Mouse (Mus musculus): Measurements from ENCODE around the gene Kidins220. TPM values are rescaled to one million over a fixed set of nuclear protein-coding genes. Genes with fewer than 3 reads are reported as not detected.

Kidins220 gene
- total RNA-seq (2021) = 83.9 and 87.5 TPM in 2 replicates
- long read RNA-seq, experiment 1, partial matches to known transcripts = 16 of 19 reads
- long read RNA-seq, experiment 1, other reads (novel, unspliced or antisense) = 3 of 19 reads
- long read RNA-seq, experiment 2, partial matches to known transcripts = 5 of 31 reads
- long read RNA-seq, experiment 2, other reads (novel, unspliced or antisense) = 26 of 31 reads

DNA sequence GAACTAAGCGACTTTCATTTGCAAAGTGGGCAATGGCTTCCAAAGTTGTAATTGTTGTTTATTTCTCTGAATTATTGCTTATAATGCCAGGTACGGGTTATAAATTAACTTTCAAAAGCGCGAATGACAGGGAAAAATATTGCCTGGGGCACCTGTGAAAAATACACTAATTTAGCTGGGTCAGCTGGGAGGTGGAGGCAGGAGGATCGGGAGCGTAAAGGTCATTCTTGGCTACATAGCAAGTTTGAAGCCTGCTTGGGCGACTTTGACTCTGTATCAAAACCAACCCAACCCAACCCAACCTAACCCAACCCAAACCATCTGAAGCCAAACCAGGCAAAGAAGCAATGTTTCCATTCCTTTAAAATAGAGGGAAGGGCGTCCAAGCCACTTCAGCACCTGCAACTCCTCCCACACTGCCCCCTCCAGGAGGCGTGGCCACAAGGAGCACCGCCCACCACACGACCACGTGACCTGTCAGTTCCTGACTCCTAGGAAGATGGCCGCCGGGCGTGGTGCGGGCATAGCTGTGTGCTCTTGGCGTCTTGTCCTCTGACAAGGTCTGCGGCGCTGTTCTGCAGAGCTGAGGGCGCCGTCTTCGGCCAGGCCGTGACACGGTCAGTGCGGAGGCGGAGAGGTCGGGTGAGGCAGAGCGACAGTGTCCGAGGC, at the start of gene Kidins220:
Kidins220 (plus strand) TSS at position 480 of the 669 bp plus-strand sequence.
- DNase-seq = peak; percentile 98

DNA sequence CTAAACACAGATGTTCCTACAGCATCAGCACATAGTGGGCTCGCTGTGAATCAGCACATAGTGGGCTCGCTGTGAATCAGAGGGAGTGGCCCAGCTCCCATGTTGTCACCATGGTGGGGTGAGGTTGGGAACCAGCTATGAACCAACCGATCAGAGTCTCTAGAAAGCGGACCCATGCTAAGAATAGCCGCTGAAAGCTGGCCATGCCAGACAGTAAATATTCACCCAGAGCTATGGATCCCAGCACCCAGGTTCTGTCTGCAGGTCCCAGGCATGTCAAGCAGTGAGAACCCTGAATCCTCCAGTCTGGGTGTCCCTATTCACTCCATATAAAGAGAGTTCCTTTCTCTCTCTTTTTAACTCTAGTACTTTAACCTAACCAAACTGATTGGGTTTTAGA, 49.4 kb upstream of the Kidins220 start:
- no peak for DNase-seq

DNA sequence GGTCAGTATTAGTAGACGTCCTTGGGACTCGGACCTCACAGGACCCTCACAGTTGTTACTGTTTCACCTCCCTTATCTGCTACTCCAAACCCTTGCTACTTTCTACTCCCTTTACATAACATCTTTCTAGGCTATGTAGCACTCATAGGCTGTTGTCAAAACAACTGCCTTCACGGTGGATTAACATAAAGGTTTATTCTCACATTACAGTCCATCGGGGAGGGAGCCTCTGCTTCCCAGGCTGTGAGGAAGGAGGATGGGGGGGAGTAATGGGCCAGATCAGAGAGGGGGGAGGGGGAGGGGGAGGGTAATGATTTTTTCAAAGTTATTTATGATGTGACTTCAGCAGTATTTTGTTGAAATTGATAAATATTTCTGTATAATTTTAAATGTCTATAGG, 49.0 kb upstream of the Kidins220 start:
- DNase-seq = no peak

DNA sequence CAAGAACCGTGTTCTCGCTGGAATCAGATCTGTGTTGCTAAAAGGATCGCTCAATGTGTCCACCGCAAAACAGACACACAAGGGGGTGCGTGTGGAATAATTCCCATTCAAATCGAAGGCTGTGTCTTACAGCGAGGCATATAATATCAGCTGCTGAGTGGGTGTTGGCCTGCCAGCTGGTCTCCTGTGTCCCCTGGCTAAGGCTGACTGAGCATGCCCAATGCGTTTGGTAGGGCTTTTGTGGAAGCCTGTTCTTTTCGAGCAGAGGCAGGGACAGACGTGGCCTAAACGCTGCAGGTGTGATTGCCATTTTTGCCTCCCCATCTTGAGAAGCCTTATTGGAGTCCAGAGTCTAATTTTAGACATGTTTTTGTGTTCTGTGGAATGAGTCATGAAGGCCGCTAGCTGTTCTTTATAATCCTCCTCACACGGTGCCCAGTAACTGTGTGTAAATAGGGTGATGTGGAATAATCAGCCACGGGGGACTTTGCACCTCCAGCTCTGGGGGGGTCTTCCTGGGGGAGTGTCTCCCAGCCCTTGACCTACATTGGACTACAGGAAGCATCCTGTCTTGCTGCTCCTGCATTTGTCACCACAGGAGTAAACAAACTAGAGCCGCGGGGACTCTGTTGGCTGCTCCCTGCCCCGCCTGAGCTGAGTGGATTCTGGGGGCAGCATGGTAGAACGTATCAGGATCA, 46.5 kb upstream of the Kidins220 start:
- DNase-seq = no peak

DNA sequence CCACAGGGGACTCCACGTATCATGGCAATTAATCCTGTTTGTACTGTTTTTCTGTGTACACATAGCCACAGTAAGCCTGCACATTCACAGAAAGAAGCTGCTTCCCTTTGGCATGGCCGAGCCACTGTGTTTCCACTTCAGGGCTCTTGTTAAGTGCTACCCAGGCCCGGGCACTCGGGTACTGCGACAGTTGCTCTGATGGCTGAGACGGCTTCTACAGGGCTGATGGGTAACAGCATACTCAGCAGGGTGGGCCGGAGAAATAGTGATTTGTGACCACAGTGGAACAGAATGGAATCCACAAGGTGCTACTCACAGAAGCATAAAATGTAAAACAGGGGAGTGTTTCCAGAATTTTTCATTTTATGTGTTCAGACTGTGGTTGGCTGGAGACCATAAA, 45.7 kb upstream of the Kidins220 start:
- DNase-seq = no peak

DNA sequence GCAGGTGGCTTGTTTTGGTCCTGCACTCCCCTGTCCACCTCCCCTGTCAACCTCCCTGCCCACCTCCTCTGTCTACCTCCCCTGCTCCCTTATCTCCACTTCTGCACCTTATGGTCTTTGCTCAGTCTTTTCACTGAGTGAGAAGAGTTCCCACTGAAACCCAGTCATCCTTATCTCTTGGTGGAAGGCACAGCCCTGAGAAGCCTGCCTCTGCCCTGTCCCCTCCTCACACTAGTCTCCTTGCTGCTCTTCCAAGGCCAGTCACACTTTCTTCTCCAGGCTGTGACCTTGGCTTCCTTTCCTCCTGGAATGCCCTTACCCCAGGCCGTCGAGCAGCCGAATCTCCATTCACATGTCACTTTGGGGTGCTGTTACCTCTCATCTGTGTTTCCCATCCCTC, 44.0 kb upstream of the Kidins220 start:
- DNase-seq = peak; percentile 25

DNA sequence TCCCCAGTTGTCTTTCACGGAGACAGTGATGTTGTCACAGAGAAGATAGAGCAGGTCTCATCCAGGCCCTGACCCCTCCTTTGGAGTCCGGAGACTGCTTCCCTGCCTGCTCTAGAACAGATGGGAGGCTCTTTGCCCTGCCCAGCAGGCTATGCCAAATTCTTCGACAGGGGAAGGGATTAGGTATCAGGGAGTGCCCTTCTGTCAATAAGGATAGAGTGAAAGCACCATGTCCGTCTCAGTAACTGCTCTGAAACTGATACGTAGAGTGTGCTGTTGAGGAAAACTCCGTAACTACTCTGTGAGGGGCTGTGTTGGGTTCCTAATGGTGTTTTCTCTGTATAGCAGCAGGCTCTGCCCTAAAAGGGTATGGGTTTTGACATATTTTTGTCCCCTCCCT, 42.6 kb upstream of the Kidins220 start:
- DNase-seq = no peak

DNA sequence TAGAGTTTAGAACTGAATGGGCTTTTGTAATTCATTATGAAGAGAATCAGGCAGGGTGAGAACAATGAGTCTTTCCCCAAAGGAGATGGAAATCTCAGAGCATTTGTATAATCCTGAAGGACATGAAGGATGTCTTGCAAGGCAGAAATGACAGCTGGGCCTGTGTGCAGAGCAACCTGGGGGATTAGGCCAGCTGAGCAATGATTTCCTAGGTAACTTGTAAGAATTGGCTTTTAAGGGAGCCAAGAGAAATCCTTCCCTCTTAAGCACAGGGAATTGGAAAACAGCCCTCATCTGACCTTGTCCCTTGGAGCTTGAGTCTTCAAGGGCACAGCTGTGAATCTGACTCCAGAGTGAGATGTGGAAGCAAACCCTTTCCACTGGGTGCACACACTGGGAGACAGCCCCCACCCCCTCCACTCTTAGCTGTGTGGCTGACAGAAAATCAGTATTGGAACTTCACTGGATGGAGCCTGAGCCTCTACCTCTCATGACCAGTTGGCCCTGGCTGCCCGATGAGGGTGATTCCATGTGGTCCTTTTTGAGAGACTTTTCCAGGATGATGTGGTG, 41.4 kb upstream of the Kidins220 start:
- peak; percentile 21 for DNase-seq

DNA sequence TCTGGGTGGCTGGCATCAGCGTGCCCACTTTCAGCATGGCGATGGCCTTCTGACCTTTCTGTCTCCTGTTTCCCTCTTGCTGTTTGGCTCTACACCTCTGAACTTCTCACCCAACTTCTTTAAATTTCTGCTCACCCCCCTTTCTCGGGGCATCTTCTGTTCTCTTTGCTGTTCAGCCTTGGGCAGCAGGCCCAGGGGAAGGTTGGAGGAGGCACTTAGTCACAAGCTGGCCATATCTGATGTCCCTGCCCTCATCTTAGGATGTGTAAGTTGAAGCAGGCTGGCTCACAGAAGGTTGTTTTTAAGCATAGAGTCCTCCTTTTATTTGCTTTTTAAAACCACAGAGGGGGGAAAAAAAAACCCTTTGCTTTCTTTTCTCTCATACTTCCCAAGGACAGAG, 40.7 kb upstream of the Kidins220 start:
- DNase-seq = peak; percentile 72

DNA sequence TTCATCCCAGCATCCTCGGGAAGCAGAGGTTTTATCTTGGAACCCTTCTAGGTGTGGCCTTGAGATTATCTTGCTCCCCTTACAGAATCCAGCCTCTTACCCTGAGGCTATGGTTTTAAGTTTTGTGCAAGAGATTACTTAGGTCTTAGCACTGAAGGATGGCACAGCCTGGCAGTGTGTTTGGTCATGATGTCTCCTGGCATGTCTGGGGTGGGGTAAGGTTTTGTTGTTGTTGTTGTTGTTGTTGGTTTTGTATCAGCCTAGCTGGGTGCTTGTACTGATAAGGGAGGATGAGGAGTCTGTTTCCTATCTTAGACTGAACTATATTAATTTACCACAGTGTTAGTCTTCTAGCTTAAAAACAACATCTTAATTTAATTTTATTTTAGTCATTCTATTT, 38.4 kb upstream of the Kidins220 start:
- no peak for DNase-seq

DNA sequence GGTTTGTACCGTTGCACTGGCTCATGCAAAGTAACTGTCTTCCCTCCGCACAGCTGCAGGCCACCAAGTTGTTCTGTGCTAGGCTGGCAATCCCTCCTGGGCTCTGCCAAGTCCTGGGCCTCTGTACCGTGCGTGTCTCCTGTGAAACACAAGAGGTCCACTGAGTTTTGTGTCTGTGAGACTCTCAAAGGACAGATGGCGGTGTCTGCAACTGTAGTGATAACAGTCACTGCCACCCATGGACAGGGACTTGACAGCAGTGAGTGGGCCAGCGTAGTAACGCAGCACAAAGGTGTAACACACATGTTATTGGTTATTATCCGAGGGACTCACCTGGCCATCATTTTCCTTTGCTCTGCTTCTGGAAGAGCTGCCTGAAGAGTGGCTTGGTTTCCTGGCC, 35.4 kb upstream of the Kidins220 start:
- DNase-seq = no peak

DNA sequence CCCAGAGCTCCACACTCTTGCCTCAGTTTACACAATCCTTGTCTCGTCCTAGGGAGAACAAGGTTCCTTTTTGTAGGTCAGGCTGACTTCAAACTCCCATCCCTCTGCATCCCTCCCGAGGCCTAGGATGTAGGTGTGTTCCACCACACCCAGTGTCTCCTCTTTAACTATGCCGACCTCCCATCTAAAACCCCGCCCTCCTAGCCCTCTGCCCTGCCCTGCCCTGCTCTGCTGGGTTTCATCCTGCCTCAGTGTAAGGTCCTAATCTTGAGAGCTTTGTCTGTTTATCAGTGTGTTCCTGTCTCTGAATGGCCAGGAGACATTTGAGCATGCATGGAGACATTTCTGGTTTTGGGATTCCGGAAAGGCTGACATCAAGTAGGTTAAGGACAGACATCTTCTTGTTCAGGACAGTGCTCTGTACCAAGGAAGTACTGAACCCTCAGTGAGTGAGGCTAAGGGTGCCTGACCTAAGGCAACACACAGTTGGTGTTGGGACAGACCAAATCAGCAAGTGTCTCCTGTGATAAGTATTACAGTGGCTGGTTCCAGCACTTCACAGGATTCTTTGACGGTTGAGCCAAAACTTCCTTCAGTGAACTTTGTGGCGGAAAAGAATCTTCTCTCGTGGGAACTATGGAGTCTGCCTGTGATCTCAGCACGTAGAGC, 32.0 kb upstream of the Kidins220 start:
- DNase-seq = no peak

DNA sequence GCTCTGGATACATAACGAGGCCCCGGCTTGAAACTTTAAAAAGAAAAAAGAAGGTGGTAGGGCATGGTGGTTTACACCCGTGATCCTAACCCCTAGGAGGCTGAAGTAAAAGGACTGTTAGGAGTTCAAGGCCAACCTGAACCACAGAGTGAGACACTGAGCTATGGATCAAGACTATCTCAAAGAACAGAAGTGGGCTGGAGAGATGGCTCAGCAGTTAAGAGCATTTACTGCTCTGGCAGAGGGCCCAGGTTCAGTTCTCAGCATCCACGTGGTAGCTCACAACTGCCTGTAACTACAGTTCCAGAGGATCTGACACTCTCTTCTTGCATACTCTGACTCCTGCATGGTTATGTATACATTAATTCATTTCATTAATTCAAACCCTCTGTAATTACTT, 31.3 kb upstream of the Kidins220 start:
- no peak for DNase-seq

DNA sequence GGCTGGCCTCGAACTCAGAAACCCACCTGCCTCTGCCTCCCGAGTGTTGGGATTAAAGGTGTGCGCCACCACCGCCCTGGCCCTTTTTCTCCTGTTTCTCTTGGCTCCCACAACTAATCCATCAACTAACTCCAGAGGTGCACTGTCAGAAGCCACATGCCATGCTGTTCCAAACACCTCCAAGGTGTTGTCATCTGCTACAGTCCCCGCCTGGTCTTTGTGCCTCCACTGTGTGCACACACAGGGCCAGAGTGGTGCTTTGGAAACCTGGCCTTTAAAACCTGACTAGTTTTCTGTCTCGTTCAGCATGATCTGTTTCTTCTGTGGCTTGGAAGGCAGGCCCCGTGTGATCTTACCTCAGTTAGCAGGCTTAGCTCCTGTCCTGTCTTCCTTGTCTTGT, 30.1 kb upstream of the Kidins220 start:
- DNase-seq = no peak

DNA sequence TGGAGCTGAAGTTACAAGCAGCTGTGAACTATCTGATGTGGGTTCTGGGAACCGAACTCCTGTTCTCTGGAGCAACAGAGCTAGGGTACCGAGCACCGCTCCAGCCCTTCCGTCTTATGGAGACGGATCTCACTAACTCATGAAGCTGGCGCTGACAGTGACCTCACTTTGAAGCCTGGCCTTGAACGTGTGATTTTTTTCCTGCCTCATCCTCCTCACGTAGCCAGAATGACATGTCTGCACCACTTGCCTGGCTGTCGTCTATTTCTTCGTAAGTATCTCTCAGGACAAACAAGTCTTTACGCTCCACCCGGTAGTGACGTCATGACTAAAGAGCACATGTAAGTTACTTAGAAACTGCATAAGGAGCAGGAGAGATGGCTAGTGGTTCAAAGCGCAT, 27.7 kb upstream of the Kidins220 start:
- DNase-seq = peak; percentile 28

DNA sequence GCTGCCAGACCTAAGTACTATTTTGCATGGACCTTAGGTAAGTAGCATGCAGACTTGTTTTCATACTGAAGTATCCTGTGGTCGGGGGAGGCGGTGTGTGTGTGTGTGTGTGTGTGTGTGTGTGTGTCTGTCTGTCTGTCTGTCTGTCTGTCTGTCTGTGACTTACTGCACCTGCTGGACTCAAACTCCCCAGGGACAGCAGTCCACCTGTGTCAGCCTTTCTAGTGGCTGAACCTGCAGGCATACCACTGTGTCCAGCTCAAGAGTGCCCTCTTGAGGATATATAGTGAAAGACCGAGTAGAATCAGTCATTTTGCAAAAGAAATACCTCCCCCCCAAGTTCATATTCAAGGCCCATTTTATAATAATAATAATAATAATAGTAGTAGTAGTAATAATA, 26.4 kb upstream of the Kidins220 start:
- DNase-seq = peak; percentile 58

DNA sequence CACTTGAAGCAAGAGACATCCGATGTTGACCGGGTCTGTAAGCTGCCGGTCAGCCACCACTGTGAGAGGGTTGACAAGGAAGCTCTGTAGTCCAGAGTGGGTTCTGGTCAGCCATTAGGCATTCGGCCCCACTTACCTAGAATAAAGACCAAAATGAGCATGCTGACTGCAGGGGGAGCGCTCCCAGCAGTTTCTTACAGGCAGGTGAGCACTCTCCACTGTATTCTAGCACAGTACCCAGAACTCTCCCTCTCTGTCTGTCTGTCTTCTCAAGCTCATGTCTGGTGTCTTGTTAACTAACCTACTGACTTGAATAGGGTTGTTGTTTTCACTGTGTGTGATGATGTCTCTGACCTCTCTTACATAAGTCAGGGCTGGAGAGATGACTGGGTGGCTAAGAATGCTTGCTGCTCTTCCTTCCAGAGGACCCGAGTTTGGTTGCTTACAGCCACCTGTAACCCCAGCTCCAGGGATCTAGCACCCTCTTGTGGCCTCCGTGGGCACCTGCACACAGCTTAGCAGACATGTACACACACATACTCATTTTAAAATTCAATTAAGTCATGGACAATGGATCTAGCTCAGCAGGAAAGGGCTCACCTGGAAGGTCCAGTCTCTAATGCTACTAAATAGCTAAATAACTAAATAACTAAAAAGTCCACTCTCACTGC, 24.2 kb upstream of the Kidins220 start:
- peak; percentile 58 for DNase-seq

DNA sequence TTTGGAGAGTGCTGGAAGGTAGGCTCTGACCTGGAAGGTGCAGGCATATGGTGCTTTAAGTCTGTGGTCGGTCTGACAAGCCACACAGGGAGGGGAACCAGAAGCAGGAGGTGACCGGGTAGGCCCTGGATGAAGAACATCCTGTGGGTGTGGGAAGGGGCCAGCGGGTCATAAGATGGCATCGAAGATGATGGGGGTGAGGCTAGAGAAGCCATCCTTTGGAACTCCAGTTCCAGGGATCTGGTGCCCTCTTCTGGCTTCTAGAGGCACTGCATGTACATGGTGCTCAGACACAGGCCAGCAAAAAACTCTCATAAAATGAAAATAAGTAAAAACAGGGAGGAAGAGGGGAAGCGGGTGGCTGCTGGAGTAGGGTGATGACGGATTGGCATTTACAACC, 22.6 kb upstream of the Kidins220 start:
- peak; percentile 75 for DNase-seq

DNA sequence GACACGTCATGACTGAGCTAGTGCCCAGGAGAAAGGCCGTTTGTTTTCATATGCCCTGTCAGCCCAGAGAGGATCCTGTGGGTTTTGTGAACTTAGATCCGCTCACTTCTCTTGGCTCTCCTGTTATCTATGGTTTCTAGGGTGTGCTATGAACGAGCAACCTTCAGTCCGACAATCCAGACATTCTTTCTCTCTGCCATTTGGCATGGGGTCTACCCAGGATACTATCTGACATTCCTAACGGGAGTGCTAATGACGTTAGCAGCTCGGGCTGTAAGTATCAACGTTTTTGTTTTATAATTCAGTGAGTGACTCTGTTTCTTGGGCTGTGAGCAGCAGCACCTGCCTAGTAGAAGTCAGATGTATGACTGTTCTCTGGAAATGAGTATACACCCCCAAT, 19.6 kb upstream of the Kidins220 start:
- DNase-seq = no peak

DNA sequence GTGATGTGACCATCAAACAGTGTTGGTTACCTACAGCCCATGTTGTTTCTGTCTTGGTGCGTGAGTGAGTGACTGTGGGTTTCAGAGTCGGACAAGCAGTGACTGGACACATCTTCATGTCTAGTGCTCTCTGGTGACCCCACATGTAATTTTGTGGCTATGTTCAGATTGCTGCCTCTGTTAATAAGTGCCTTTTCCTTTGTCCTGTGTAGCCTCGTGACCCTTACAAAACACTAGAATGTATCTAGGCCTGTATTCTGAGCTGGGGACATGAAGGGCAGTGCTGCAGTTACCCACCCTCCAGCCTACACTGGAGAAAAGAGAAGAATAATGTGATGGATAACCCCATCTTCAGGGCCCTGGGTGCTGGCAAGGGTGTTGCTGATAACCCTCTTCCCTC, 16.2 kb upstream of the Kidins220 start:
- DNase-seq = no peak

DNA sequence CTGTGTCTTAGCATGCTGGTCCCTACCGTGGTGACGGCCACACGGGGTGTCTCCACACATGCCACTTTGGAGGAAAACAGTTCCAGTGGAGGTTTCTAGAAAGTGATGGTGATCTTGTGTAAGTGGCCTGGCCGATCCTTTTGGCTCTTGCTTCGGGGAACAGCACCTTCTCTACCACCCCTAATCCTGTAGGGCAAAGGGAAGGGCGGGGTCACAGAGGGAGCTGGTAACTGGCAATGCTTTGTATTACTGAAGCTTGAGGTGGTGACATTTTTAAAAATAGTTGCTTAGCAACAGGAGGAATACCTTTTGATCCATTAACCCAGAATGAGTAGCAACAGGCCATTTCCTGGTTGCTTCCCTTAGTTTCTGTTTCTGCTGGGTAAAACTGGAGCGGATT, 12.9 kb upstream of the Kidins220 start:
- no peak for DNase-seq

DNA sequence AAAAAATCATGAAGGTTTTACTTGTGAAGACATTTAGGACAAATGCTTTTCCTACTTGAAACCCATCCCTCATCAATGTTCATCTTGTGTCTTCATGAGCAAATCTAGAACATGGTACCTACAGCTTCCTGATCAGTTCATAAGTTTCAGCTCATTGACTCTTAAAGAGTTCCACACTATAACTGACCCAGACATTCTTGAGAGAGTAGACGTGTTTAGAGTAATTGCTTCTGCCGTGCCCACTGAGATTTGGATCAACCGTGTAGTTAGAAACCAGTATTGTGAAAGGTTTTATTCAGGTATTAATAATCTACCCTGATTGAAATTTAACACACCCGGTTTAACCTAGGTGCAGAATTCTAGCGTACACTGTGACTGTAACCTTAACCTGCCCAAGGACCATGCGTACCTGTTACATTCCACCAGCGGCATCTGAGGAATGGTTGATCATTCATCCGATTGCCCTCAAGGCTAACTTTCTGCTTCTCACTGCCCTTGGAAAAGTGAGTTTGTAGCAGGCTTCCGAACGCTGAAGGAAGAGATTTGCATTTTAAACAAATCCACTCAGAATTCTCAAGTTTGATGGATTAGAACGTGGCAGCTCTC, 12.3 kb upstream of the Kidins220 start:
- DNase-seq = no peak

Measured in adrenal gland, postnatal 14 days (tissue).